Mouse (Mus musculus): Measurements from ENCODE around the gene Nol4l.

DNA sequence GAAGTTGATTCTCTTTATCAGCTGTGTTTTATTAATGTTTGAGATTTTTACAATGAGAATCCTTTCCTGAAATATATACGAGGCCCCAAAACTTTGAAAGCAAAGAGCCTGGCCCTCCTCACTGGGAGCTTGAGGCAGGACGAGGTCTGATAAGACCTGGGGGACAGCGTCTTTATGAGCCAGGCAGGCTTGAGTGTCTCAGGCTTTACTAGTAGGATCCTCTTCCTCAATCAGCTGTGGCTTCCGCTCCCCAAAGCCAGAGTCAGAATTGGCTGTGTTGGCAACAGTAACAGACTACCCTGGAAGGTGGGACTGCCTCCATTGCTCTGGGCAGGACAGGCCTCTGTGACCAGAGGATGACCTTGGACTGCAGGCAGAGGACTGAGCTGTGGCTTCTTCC, 38.2 kb upstream of the Nol4l start:
- no peak for TF ChIP-seq SMC3 (IDR thresholded peaks at IDR 0.05; ENCODE audit: low read depth, low read length)
- TF ChIP-seq POLR2A (IDR thresholded peaks at IDR 0.05; ENCODE audit: control insufficient read depth in 1 of 2, insufficient read depth in 1 of 2, low read depth in 1 of 2, low read length in 2 of 2, poor library complexity in 1 of 2) = no peak
- no peak for TF ChIP-seq USF2 (IDR thresholded peaks at IDR 0.05; ENCODE audit: borderline replicate concordance in 1 of 2, insufficient read depth in 1 of 2, low read depth in 1 of 2, low read length in 2 of 2)
- TF ChIP-seq CTCF (IDR thresholded peaks at IDR 0.05 in 2 of 3, conservative IDR thresholded peaks at IDR 0.05 in 1 of 3; ENCODE audit: control insufficient read depth in 1 of 3, insufficient read depth in 1 of 3, low read depth in 2 of 3, low read length in 3 of 3, poor library complexity in 1 of 3, severe bottlenecking in 1 of 3) = no peak
- no peak for TF ChIP-seq USF1 (IDR thresholded peaks at IDR 0.05; ENCODE audit: low read depth, low read length)
- no peak for TF ChIP-seq ZMIZ1 (IDR thresholded peaks at IDR 0.05; ENCODE audit: low read depth, low read length)
- no peak for TF ChIP-seq TAL1 (IDR thresholded peaks at IDR 0.05; ENCODE audit: low read length)
- TF ChIP-seq MAX (IDR thresholded peaks at IDR 0.05; ENCODE audit: low read length) = no peak
- TF ChIP-seq MAZ (IDR thresholded peaks at IDR 0.05; ENCODE audit: low read depth, low read length) = no peak; the same call in 1 of the 2 replicates
- TF ChIP-seq ZNF384 (IDR thresholded peaks at IDR 0.05; ENCODE audit: low read depth, low read length) = no peak
- TF ChIP-seq SIN3A (IDR thresholded peaks at IDR 0.05; ENCODE audit: low read length) = no peak
- no peak for TF ChIP-seq MAFK (IDR thresholded peaks at IDR 0.05; ENCODE audit: borderline replicate concordance, low read depth, low read length)
- no peak for TF ChIP-seq HCFC1 (IDR thresholded peaks at IDR 0.05; ENCODE audit: low read depth, low read length)
- TF ChIP-seq EP300 (IDR thresholded peaks at IDR 0.05; ENCODE audit: low read depth in 1 of 2, low read length in 2 of 2) = peak; percentile 14 to 43; a peak in 2 of 4 replicates

Data from MEL (cell line).